Mouse (Mus musculus) megakaryocyte, adult 5-6 weeks (primary cell): ENCODE results near the gene Nup98. TPM values are rescaled to one million over a fixed set of nuclear protein-coding genes. Genes with fewer than 3 reads are reported as not detected.

ENCODE experiments used
- ATAC-seq: 2 replicates; pipeline ENCODE4 v1.8.0; 2016; ENCODE audit warnings: mild to moderate bottlenecking, inconsistent platforms; ENCODE audit not compliant: poor library complexity, severe bottlenecking
- total RNA-seq, 2 experiments: library from RNA; stranded (forward) in 1 of 2; stranded (reverse) in 1 of 2; fragments of 153-499, 151-499 nt in 1 of 2; fragments of 221-1000, 200-1000 nt in 1 of 2; gene quantifications; 2 replicates each; pipeline versions ENCODE4 v1.2.3 to v1.2.4; 2015 to 2017

Nup98 gene
- total RNA-seq, 2 experiments from 2014 or later: 39.4 to 60.6 TPM

- ATAC-seq: no peak
Observed at GRCm38 (mm10) chr7:102233059-102233458, 23.1 kb upstream of the Nup98 start.

GRCm38 (mm10) chr7:102229814-102230213, 19.8 kb upstream of the Nup98 start:
- no peak for ATAC-seq

GRCm38 (mm10) chr7:102228049-102228670, 18.2 kb upstream of the Nup98 start:
- ATAC-seq: no peak

GRCm38 (mm10) chr7:102226051-102226450, 16.1 kb upstream of the Nup98 start:
- no peak for ATAC-seq

- no peak for ATAC-seq
Observed at GRCm38 (mm10) chr7:102223883-102224738, 14.1 kb upstream of the Nup98 start.

DNA sequence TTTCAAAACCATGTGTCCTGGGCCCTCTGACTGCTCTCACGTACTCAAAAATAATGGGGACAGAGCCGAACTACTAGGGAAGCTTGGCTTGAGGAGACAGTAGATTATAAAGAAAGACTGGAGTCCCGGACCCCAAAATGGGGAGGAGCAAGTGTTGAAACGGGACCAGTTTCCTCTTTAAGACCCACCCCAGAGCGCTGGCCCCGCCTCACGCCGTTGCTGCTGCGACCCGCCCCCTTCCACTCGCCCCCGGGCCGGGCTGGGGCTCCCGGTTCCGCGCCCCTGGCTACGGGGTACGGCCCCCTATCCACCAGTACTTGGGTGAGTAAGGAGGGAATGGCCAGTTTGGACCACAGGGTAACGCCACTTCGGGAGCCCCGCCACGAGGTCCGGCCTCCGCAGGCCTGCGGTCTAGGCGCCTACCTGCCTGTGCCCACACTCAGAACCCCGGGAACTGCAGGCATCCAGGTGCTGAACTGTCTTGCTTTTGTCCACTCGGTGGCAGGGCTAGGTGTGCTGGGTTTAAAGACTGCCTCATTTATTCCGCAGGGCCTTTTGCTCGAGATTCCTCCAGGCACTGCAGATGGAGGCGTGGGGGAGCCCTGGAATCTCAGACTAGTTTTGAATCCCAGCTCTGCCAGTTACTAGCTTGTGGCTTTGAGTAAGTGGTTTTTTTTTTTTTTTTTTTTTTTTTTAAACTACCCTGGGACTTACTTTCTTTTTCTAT, 13.0 kb upstream of the Nup98 start:
- peak; percentile 89 for ATAC-seq

DNA sequence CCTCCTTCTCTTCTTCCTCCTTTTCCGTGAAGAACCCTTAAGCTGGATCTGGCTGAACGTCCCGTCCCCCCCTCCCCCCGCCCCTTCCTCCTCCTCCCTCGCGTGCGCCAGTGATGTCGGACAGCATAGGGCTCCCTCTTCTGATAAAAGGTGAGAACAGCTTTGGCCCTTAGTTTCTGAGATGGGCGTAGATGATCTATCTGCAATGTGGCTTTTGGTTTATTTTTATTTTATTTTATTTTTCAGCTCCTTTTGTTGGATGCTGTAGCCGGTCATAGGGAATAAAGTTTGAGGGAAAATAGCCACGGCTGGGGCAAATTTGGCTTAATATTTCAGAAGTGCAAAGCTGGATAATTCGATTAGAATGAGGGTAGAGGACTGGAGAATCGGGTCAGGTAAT, 12.4 kb upstream of the Nup98 start:
- ATAC-seq: peak; percentile 89

DNA sequence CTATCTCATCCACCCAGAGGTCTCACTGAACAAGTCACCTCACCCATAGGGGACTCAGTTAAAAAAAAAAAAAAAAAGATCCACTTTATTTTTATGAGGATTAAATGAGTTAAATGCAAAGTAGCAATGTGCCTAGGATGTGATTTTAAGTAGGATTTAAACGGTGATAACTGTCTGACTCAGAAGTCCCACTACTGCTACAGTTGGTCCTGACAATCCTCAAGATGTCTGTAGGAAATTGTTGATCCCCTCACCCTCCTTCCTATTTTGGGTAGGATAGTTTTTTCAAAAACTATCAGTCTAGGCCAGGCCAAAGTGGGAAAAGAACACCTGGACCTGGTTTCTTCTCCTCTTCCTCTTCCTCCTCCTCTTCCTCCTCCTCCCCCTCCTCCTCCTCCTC, 11.9 kb upstream of the Nup98 start:
- ATAC-seq: no peak

DNA sequence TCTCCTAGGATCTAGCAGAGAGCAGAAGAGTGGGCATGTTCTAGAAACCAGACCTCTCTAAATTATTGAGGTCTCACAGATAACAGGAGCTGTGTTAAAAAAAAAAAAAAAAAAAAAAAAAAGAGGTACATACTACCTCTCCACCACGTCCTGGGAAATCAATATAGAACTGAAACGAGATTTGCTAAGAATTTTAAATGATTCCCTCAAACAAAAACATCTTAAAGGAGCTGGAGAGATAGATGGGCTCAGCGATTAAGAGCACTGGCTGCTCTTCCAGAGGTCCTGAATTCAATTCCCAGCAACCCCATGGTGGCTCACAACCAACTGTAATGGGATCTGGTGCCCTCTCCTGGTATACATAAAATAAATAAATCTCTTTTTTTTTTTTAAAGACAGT, 1.1 kb upstream of the Nup98 start:
- no peak for ATAC-seq

DNA sequence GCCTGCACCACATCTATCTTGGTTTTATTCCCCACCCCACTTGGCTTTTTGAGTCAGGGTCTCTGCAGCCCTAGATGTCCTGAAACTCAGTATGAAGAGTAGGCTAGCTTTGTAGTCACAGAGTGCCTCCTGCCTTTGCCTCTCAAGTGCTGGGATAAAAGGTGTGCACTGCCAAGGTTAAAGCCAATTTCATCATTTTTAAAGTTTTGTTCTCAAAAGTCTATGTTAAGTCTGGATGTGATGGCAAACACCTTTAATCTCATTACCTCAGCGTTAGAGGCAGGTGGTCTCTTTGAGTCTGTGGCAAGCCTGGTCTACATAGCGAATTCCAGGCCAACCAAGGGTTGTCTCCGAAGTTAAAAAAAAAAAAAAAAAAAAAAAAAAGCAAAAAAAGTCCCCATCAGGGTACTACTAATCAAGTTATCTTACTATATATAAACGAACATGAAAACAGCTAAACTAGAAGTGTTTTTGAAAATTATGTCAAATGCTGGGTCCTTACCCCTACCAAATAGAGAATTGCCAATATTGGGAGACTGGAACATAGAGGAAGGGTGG, 1.1 kb downstream of the Nup98 start:
- no peak for ATAC-seq

DNA sequence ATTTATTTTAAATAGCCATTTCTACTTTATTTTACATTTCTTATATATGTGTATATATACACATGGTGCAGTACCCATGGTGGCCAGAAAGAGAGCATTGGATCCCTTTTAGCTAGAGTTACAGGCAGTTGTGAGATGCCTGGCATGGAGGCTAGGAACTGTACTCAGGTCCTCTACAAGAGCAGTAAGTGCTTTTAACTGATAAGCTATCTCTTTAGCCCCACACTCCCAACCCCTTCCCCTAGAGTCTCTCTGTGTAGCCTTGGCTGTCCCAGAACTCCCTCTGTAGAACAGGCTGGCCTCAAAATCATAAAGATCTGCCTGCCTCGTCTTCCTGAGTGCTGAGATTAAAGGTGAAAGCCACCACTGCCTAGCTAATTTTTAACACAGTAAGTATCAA, 4.3 kb downstream of the Nup98 start:
- ATAC-seq: no peak

- peak; percentile 45 for ATAC-seq
Observed at GRCm38 (mm10) chr7:102204296-102204857, 5.6 kb downstream of the Nup98 start.

DNA sequence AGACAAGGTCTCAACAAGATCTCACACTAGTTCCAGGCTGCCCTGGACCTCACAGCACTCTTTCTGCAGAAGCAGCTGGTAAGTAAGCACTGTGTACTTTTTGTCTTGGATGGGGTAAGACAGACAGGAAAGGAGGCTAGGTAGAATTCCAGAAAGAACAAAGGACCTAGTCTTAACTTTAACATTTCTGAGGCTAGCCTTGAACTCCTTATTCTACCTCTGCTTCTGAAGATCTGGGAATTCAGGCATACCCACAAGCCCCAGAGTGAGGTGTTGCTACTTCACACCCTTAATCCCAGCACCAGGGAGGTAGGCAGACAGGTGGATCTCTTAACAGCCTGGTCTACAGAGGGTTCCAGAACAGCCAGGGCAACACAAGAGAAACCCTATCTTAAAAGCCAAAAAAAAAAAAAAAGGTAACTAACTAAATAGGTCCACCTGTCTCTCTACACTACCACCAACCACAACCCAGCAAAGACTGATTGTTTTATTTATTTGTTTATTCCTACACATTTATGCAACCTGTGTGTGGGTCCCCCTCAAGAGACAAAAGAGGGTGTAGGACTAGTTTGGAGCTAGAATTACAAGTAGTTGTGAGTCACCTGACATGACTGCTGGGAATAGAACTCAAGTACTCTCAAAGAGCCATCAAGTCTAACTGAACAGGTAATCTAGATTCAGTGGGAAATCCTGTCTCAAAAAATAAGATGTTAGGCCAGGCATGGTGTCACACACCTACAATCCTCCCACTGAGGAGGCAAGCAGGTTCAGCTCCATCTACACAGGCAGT, 8.8 kb downstream of the Nup98 start:
- no peak for ATAC-seq

DNA sequence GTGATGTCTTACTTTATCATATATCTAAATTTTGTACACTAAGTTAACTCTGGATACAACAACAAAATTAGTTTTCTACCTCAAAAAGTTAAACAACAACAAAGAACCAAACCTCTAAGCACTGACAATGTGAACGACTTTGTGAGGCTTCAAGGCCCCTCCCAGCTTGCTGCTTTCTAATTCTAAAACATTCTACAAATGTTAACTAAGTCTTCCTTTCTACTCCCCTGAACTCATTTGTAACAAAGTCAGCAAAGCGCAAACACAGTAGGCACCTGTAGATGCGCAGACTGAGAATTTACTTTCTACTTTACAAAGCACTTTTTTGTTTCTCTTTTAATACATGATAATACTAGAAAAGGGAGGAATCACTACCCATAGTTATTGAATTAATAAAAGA, 9.4 kb downstream of the Nup98 start:
- ATAC-seq: no peak

DNA sequence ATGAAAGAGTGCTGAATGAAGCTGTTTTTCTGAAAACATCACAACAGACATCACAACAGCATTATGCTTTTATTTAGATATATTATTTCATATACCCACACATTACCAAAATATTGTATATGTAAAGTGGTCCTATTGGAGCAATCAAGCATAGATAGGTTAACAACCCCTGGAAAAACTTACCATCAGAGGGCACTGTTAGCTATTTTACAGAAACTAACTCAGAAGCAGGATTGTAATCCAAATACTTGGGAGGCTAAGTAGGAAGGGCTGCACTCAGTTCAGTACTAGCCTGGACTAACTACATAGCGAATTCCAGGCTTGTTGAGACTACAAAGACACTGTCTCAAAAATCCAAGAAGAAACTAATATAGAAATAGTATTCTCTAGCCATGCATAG, 17.6 kb downstream of the Nup98 start:
- no peak for ATAC-seq

DNA sequence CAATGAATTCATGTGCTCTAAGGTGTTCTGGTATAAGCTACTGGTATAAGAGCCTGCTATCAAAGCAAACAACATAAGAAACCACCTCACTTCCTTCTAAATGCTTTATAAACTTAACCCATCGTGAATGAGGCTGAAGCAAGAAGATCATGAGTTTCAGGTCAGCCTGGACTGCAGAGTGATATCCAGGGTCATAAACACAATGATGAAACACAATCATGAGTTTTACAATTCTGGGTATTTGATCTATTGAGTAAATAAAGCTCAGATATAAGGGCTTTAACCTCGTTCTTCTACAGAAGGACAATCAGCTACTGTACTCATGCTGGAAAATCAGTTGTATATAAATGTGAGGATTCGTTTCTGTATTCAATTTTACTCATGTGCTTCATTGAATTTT, 26.1 kb downstream of the Nup98 start:
- ATAC-seq: no peak

DNA sequence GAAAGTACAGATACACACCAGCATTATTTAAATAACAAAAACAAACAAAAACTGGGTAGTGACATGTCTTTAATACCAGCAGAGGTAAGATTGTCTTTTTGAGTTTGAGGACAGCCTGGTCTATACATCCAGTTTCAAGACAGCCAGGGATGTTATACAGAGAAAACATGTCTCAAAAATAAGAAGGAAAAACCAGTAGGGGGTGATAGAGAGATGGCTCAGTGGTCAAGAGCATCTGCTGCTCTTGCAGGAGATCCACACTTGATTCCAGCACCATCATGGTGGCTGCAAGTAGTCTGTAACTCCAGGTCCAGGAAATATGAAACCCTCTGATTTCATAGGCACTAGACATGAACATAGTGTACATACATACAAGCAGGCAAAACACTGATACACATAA, 39.7 kb downstream of the Nup98 start:
- ATAC-seq: no peak

GRCm38 (mm10) chr7:102153691-102154090, 56.3 kb downstream of the Nup98 start:
- no peak for ATAC-seq

DNA sequence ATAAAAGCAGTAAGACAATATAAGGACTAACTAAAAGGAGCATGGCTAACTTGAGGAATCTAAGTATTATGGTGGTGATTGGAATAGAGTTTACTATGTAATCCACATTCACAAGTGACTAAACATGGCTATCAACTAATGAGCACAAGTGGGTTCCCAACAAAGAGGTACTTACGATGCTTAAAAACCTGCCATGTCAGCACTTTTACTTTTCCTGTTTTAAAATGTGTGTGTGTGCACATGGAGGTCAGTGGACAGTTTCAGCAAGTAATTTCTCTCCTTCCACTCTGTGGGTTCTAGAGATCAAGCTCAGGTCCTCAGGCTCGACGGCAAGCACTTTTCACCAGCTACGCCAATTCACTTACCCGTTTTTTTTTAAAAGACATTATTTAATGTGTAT, 72.1 kb downstream of the Nup98 start:
- ATAC-seq: no peak

DNA sequence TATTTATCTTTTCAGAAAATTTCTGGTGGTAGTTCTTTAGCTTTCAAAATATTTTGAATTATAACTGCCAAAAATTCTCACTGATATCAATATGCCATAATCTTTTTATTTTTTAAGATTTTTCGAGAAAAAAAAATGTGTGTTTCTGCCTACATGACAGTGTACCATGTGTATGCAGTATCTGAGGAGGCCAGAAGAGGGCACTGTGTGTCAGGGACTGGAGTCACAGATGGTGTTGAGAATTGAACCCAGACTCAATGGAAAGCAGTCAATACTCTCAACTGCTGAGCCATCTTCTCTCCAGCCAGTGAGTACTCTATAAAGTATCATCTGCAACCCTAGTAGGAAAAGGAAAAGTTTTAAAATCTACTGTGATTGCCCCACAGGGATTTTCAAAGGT, 72.5 kb downstream of the Nup98 start:
- peak; percentile 62; the same call in 1 of the 2 replicates for ATAC-seq
